Mouse (Mus musculus) bone marrow macrophage, adult 2 months (primary cell): ENCODE measurements around the gene Rbbp5.

Source experiments
- CTCF ChIP-seq: IDR thresholded peaks from 2 replicates; pipeline ENCODE4 v1.5.1; 2012; ENCODE audit warnings: low read depth, mild to moderate bottlenecking, low read length, moderate library complexity
- POLR2A ChIP-seq: IDR thresholded peaks from 2 replicates; pipeline ENCODE4 v1.6.1; 2012; ENCODE audit warnings: mild to moderate bottlenecking, low read depth, low read length, borderline replicate concordance

DNA sequence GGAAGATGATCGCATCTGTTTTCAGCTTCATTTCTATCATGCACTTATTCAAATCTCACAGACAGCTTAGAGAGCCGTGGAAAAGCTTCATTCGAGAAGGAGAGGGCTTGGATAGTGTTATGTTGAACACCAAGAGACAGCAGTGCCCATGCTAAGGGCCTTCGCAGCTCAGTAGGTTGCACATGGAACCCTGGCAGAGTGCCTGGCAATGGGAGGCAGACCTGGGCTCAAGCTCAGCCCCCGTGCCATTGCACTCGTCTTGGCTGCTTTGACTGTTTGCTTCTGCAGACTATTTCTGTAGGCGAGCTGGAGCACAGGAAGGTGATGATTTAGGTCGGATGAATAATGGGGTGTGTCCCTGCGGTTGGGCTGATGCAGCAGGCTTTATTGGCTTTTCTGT lies 45.4 kb upstream of the Rbbp5 start:
- TF ChIP-seq CTCF = no peak
- TF ChIP-seq POLR2A = no peak
